Mouse (Mus musculus) cerebellum, postnatal 10 days (tissue): ENCODE data around the gene Apoc4.
A peak's percentile ranks its signal among the peaks of the same experiment; 100 is the strongest.

Source experiments
- DNase-seq, 2 experiments: peaks; one replicate each; pipeline ENCODE4 v3.0.0; 2021; ENCODE audit warnings: mixed read lengths in 2 of 2

Apoc4 gene

DNA sequence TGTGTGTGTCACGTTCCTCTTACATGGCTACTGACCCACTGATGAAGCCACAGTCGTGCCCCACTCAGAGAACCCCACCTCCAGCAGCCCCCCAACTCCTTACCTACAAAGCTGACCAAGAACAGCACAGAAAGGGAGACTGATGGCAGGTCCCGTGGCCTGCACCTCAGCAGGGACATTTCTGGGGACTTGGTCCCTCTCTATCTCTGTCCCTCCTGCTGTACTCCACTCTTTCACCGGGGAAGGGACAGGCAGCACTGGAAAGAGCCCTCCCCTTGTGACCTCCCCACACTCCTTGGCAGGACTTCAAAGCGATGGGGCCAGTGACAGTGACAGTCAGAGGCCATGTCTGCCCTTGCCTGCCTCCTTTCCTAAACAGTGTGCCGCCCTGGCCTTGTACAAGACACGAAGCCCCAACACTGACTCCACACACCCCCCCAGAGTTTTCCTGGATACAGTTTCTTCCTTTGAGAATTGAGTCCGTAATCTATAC, at the start of gene Apoc4, which contains the start of gene Gm44805:
Apoc4 (minus strand) TSS at position 278 of the 493 bp plus-strand sequence.
Gm44805 (minus strand) TSS at position 222 of the 493 bp plus-strand sequence.
- DNase-seq = no peak

DNA sequence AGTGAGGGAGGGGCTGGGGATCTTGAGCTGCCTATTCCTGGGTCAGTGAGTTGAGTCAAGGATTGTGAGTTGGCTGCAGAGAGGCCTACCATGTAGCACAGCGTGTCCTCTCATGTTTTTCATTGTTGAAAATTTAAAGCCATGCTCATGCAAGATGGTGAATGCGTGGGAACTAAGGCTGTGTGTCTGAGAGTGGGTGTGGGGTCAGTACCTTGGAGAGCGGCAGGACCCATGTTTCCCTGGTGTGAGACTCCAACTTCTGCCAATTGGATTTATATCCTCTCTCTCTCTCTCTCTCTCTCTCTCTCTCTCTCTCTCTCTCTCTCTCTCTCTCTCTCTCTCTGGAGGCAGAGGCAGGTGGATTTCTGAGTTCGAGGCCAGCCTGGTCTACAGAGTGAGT, 45.3 kb upstream of the Apoc4 start:
- no peak for DNase-seq

DNA sequence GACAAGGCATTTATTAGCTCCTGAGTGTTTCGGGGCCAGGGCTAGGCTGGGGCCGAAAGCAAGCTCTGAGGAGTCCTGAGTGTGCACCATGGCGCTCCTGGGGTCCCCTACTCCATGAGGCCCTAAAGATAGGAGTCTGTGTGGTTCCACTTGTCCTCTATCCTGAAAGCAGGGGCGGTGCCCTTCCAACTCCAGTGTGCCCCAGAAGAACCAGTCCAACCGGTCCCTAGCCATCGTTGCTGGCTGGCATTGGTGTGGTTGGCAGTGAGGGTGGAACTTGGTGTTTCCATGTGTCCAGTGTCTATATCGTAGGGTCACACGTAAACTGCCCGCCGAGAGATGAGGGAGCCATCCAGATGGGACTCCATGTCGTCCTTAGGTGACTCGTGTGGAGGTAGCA, 42.9 kb upstream of the Apoc4 start:
- no peak for DNase-seq

DNA sequence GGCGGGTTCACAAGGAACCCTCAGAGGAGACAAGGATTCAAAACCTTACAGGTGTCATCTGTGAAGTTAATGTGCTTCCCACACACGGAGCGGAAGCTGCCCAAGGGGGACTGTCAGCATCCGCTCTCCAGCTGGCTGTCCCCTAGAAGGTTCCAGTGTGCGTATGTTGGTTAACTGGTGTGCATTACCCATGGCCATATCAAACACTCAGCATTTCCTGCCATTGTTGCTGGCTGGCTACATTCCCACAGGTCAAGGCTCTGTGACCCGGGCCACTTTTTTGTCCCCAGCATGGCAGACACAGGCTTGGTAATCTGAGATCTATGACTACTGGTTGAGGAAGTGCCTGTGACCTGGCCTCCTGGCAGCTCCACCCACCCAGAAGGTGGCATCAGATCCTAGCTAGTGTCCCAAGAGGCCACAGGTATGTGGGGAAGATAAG, 41.5 kb upstream of the Apoc4 start:
- no peak for DNase-seq

DNA sequence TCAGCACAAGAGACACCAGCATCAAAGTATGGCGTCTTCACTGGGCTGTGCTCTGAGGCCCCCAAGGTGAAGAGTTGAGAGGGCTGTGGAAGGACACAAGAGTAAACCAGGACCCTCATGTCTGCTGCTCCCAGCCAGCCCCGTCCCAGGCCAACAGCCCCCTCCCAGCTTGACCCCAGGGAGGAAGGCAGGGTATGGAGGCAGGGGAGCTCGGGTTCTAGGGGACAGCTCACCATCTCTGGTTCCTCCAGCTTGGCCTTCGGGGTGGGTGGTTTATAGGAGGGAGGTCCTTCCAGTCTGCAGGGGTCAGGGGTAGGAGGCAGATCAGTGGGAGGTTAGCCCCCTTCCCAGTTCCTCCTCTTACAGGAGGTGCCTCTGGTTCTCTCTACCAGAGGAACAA, 37.9 kb upstream of the Apoc4 start:
- no peak for DNase-seq

DNA sequence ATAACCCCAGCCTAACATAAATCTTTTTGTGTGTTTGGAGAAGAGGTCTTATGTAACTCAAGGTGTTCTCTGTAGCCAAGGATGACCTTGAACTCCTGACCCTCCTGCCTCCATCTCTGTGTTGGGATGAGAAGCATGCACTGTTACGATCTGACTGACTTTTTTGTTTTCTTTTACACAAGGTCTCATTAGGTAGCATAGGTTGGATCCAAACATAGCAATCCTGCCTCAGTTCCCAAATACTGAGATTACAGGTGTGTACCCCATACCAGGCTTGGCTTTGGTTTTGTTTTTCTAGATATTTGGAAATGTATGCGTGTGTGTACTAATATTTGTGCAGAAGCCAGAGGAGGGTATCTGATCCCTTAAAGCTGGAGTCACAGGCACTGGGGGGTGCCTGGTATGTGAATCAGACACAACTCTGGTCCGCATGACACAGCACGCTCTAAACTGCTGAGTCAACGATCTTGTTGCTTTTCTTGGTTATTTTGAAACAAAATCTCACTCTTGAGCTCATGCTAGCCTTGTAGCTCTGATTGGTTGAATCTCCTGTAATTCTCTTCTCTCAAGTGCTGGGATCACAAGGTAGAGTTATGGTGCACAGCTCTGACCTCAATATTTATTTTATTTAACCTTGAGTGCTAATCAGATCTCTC, 37.1 kb upstream of the Apoc4 start:
- no peak for DNase-seq

DNA sequence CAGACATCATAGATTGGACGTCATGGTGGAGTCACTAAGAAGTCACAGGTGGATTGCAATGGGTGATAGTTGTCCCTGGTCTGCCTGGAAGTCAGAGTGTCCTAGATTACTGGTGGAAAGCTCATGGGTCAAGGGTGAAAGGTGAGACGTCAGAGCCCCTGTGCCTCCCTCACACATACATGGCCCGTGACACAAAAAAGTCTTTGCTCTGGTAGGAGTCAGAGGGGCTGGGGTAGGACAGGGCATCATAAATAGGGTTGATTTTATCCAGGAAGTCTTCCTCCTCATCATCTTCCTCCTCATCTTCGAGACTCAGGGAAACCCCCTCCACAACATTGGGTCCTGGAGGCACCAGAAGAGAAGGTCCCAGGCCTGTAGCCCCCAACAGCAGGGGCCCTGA, 36.1 kb upstream of the Apoc4 start:
- no peak for DNase-seq

DNA sequence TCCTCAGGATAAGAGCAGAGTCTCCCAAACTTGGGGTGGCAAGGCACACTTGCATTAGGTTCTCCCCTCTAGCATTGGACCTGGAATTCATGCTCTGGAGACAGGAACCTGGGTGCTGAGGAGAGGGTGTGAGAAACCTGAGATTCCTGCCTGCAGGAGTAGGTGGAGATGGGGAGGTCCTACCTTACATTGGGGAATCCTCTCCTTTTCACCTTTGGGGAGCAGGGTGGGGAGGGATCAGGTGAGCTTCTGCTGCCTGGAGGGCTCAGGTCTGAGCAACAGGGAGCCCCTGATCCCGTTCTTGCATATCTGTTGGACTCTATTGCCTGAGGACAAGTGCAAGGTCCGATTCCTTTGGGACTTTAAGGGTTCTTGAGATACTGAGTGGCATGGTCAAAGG, 35.5 kb upstream of the Apoc4 start:
- DNase-seq = no peak

DNA sequence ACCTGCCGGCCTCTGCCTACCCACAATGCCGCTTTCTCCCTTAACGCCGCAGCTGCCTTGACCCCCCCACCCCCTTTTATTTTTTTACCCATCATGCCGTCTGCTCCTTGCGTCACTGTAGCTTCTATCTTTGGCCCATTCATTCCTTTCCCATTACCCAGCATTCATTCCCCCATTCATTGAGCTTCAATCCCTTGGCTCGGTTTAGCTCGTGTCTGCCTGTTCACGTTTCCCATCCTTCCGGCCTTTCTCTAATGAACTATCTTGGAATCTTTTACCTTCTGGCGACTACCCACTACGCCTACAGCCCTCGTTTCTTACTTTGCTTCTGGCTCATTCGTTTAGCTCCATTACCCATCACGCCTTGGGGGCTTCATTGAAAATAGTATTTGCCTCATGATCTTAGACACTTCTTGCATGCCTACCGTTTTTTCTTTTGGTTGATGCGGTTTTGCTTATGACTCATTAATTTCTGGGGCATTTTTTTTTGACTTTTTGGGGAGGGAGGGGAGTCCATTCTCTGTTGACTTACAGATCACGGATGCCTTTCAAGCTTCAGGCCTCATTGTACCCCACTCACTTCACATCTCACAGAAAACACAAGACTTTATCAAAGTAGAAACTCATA, 34.9 kb upstream of the Apoc4 start:
- DNase-seq = no peak

DNA sequence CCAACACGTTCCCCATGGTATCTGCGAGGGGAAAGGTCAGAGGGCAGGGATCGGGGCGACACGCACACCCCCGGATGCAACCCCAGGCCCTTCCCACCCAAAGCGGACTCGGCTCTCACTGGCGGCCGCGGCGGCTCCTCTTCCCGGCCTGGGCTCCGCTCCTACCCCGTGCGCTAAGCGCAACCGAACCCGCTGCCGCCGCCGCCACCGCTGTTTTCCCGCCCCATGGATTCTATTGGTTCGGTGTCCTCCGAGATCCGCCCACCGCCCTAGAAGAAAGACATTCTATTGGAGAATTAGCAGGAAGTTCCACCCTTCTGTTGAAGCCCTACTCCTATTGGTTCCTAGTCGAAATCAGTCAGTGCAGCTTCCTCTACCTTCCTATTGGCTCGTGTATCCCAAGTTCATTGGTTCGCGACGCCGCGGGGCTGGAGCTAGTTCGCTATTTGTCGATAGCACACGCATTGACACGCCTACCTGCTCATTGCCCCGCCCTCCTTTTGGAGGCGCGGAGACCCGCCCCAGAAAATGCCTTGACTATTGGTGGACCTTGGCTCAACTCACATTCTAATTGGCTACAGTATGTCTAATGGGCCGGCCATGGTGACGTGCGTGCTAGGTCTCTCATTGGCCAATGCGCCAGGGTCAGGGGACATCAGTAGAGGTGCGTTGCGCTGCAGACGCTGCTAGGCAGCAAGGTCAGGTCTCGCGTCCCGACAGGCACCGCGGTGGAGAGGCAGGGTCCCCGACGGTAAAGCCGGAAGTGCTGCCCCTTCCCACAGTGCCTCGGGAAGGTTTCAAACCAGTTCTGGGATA, 34.2 kb upstream of the Apoc4 start, which contains the start of gene Tomm40:
Tomm40 (minus strand) TSS at position 200 of the 816 bp plus-strand sequence.
- DNase-seq = peak; percentile 99

DNA sequence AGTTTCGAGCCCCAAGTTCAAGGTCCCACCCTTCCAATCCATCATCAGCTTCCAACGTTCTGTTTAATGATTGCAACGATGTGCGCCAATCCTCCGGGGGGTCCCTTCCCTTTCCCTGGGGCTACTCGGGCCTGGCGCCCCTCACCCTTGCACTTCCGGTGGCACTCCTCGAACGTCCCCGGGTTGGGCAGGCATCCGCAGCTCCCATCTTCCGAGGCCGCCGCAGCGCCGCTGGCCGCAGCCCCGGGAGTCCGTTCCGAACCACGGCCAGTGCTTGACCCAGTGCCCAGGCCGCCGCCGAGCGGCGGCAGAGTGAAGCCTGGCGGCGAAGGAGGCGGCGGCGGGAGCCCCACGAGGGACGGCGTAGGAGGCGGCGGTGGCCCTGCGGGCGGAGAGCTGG, 33.6 kb upstream of the Apoc4 start:
- DNase-seq = peak in 1 of 2 experiments; percentile 67

DNA sequence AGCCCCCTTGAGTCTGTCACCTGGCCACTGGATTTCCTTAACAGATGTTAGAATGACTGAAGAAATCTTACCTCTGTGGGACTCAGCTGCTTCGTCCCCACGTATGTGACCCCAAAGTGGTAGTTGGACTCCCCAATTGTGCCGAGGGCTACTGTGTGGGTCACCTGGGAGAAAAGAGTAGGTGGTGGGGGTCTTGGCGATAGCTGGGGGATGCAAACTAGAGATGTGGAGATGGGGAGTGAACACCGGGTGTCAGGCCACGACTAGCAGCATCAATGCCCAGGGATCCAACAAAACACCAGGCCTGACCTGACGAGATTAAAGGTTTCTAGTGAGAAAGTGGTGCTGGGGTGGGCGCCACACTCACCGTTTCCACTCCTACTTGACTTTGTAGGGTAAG, 32.3 kb upstream of the Apoc4 start:
- DNase-seq = no peak

DNA sequence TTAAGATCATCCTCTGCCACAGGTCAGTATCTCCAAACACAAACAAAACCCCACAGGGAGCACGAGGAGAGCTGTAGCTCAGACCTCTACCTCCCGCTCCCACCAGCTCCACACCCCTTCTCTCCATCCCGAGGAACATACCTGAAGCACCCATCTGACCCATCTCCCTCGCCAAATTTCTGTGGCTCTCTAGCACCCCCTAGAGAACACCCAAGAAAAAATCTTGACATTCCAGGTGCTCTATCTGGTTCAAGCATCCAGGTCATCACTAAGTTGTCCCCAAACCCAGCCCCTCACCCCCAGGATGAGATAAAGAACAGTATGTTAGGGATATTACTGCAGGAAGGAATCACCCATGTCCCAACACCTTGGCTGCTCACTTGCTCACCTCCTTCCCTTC, 31.9 kb upstream of the Apoc4 start:
- DNase-seq = peak; percentile 54 to 66

DNA sequence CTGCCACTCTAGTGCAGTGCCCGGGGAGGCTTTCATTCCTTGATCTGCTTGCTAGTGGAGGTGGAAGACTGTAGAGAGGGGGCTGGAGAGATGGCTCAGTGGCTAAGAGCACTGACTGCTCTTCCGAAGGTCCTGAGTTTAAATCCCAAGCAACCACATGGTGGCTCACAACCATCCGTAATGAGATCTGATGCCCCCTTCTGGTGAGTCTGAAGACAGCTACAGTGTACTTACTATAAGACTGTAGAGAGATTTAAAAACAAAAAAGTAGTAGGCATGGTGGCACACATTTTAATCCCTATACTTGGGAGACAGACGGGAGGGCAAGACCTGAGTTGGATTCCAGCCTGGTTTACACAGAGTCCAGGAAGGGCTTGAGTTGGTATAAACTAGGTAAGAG, 31.1 kb upstream of the Apoc4 start:
- DNase-seq = peak in 1 of 2 experiments; percentile 49

DNA sequence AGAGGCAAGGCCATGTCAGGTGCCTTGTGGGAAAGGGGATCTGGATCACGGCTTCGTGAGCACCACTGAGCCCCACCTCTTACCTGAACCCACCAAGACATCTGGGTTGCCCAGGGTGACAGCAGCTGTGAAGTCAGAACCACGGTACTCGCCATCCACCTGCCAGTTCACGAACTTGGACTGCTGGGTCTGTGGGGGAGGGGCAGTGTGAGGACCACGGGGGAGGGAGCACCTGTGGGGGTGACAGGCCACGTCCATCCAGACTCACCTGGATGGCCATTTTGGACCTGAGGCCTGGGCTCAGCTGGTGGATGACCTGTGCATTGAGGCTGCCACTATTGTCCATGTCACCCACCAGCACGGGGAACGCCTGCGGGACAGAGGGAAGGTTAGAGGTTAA, 29.4 kb upstream of the Apoc4 start:
- DNase-seq = no peak

DNA sequence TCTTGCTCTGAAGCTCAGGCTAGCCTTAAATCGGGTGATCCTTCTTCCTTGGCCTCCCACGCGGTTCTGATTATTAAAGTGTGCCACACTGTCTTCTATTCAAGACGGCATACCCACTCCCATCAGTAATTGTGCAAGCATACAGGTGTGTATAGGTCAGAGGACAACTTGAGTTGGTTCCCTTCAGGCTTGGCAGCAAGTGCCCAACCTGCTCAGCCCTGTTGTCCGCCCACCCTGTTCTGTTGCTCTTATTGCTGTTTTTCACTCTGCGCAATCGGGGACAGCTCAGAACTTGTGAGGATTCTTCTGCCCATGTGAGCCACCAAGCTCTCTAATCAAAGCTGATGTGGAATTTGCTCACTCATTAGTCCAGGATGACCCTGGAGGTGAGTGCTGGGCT, 24.0 kb upstream of the Apoc4 start:
- no peak for DNase-seq

DNA sequence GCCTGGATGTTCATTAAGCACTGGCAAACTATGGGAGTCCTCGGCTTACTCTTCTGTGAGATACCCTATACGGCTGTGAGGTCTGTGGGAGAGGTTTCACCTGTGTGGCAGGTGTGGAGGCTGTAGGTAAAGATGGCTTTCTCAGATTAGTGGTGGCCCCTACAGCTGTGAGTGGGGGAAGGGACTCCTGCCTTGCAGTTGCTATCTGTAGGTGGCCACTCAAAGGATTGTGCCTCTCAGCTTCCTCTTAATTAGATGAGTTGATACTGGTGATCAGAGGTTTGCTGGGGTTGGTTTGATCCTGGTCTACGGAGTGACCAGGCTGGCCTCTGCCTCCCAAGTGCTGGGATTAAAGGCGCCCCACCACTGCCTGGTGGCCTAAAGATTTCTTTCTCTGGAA, 23.2 kb upstream of the Apoc4 start:
- no peak for DNase-seq

DNA sequence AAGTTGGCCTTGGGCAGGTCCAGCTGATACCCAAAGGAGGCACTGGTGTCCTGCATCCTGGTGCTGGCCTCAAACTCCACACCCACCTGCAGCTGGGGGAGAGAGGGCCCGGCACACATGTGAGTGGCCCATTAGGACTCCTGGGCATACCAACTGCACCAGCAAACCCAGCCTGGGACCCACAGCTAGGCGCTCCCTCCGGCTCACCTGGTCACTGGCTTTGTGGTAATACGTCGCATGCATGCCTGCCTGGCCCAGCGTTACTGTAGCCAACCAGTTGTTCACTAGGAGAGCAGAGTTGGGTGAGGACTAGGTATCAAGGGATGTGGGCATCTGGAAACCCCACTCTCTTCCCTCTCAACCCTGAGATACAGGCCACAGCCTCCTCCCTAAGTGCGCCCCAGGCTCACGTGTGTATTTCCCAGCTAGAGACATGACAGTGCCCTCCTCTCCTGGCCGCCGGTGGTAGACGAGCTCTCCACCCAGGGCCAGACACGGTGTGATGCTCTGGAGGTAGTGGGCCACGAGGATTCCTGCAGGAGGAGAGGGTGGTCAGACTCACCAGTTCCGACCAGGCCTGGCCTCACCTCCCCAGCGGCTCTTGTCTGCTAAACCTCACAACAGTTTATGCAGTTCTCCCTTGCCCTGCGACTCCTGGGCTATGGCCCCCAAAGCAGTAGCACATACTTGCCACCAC, 21.7 kb upstream of the Apoc4 start:
- no peak for DNase-seq

DNA sequence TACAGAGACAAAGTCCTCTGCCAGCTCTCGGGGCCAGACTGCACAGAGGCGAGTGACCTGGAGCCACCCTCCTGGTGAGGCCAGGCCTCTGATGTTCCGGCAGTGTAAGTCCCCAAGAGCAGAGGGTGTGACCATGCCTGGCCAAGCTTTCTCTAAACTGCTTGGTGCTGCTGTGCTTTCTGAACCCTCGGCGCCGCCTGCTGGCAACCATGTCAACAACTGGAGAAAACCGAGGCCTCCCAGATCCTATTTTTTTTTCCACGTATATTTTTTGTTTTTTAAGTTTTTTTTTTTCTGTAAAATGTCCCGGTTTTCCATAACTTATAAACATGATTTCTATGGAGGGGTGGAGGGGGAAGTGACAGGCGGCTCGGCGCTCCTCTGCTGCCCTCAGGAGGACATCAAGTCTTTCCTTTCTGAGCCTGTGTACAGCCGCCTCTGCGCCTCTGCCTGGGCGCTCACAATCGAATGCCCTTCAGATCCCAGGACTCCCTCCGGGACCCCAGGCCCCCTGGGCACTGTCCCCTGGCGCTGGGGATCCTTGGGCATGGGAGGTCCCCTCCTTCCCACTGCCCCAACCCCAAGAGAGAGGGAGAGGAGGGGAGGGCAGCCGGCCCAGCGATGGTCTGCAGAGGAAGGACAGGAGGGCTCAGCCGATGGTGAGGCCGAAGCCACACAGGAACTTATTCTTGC, 19.9 kb upstream of the Apoc4 start:
- DNase-seq = peak; percentile 74 to 76

DNA sequence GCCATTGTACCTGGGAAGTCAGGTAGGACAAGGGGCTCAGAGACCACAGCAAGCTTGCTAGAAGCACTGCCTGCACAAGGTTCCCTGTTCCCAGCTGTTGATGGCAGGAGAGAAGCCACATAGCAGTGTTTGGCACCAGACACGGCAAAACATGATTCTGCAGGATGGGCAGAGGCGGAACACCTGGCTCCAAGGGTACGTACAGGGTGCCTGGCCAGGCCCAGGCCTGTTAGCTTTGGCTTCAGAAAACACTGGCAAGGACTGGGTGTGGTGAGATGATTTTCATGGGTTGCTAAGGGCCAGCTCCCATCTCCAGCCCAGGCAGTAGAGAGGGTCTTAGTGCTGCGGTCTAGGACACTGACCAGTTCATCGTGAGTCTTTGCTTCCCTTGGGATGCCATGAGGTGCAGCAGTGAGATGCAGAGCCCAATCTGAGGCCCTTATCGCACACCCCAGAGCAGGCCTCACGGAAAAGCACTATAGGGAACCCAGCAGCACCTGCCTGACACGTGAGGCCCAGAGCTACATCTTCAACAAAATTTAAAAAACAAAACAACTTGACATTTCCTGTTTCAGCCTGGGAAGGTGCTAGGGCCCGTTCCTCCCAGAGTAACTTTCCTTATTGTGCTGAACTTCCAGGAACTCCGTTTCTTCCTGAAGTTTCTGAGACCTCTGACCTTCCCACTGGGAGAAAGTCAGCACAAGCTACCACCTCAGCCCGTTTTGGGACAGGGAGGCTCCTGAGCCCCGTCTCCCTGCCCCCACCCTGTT, 19.2 kb upstream of the Apoc4 start:
- no peak for DNase-seq

DNA sequence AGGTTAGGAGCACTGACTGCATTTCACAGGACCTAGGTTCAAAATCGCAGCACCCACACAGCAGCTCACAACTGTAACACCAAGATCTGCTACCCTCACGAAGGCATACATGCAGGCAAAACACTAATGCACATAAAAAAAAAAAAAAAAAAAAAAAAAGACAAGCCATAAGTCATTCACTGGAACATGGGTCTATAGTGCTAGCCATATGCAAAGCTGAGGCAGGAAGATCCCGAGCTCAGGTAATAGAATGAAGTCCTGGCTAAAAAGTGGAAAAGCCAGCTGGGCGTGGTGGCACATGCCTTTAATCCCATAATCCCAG, 18.5 kb upstream of the Apoc4 start:
- DNase-seq = no peak
